Mouse (Mus musculus) left cerebral cortex, adult 9 months (tissue): ENCODE measurements around the gene Dcst2.

ENCODE experiments used
- DNase-seq, 2 experiments: peaks; one replicate each; pipeline ENCODE4 v3.0.0; 2022; ENCODE audit warnings: low spot score in 2 of 2

Gene Dcst2

GRCm38 (mm10) chr3:89360237-89360636 is 1.5 kb upstream of the Dcst2 start:
- DNase-seq, result no peak

- DNase-seq, result no peak
These were observed 2.9 kb downstream of the Dcst2 start for GRCm38 (mm10) chr3:89364631-89365030.

- DNase-seq, result no peak
These were observed 3.3 kb downstream of the Dcst2 start, which contains the start of gene Dcst1 for GRCm38 (mm10) chr3:89365153-89365485. Gene Dcst1, minus strand, starts transcription at chr3:89365253.

DNA sequence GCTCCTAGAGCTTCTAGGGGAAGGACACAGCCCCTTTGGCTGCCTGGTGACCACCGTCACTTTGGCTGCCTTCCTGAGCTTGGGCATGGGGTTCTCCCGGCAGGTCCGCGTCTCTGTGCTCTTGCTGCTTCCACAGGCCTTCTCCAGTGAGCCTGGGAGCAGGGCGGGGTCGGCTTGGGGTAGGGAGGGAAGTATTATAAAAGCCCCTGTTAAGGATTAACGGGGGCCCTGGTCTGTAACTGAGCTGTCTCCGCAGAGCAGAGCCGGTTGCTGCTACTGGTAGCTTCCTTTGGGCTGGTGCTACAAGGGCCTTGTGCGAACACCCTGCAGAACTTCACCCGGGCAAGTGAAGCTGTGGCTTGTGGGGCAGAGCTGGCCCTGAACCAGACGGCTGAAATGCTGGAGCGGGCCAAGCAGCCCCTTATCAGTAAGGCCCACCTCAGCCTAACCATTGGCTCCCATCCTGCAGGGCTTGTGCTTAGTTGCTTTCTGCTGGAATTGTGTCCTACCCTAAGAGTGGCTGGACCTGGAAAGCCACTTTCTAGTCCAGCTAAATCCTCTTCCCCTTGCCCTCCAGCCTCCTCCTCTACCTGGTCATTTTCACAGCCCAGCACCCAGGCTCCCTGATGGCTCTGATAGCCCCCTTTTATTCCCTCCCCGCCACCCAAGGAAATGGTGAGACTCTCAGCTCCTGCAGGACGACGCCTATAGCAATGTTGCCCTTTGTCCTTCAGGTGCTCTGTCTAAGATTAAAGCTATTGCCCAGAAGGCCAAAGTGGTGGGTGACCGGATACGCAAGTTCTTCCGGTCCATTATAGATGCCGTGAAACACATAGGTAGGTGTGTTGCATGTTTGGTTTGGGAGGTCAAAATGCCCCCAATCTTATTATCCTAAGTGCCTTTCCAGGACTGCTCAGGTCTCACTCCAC is 4.0 kb downstream of the Dcst2 start:
- no peak for DNase-seq

DNA sequence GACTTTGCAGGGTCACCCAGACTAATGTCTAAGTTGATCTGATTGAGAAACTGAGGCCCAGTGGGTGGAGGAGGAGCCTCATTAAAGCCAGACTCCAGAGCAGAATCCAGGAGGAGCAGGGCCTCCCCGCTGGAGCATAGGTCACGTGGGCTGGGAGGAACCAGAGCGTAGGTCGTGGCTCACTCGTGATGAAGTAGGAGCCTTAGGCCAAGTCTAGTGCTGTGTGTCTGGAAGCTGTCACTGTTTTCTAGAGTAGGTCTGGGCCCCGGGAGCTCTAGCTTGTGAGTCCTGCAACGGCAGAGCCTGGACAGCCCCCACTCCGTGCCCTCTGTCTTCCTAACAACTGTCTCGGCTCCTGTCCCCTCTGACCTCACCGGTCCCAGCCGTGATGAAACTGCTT is 5.6 kb downstream of the Dcst2 start:
- DNase-seq, result no peak

GRCm38 (mm10) chr3:89373581-89374231 is 11.9 kb downstream of the Dcst2 start:
- no peak for DNase-seq

GRCm38 (mm10) chr3:89377831-89378230 is 16.1 kb downstream of the Dcst2 start:
- no peak for DNase-seq

GRCm38 (mm10) chr3:89378394-89379067 is 16.8 kb downstream of the Dcst2 start:
- DNase-seq, result peak in 1 of 2 experiments; percentile 67

DNA sequence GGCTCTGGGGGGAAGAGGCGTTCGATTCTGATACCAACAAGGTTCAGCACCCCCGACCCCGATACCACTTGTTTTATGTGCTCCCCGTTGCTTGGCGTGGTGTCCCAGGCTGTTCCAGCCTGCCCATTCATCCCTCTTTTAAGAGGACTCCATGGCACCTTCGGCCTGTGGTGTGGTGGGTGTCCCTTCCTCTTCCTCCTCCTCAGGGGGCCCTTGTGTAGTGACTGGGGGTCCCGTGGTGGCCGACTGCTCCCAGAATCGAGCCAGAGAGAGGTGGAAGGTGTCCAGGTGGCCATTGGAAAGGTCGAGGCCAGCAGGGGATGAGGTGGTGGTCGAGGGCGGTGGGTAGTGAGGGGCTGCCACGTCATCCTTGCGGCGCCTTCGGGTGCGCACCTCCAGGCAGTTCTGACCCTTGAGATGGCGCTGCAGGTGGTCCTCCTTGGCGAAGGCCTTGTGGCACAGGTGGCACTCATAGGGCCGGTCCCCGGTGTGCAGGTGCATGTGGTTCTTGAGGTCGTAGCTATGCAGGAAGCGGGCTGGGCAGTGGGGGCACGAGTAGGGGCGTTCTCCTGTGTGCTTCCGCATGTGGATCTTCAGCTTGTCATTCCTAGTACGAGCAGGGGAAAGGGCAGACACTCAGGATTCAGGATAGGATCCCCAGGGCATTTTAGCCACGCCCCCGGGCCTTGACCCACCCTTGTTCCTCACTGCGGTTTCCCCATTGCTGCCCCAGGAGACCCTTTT is 17.8 kb downstream of the Dcst2 start:
- no peak for DNase-seq

DNA sequence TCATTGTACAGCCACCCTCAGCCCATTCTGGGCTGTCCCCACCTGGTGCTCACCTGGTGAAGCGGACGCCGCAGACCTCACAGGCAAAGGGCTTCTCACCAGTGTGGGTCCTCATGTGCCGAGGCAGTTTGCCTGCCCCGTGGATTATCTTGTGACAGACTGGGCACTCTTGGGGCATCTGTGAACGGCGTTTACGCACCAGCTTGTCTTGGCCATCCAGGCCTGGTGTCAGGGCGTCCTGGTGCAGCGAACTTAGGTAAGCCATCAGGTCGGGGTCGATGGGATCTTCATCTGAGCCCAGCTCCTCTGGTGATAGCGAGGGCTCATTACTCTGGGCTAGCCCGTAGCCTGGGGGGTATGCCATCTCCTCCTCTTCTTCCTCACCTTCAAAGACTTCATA is 18.5 kb downstream of the Dcst2 start:
- no peak for DNase-seq

- DNase-seq, result no peak
These were observed 18.9 kb downstream of the Dcst2 start for GRCm38 (mm10) chr3:89380711-89381110.

DNA sequence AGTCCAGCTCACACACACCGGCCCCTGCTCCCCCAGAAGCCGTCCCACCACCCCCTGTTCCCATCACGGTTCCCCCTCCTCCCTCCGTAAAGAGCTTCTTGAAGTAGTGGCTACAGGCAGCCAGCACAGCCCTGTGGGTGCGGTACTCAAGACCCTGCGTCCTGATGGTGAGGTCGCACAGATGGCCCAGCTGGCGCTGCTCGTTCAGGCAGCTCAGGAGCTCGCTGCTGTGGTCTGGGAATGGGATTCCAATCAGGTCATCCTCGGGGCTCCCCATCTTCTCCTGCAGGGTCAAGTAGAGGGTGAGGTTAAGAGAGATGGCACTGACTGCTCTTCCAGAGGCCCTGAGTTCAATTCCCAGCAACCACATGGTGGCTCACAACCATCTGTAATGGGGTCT is 19.5 kb downstream of the Dcst2 start:
- DNase-seq, result no peak

DNA sequence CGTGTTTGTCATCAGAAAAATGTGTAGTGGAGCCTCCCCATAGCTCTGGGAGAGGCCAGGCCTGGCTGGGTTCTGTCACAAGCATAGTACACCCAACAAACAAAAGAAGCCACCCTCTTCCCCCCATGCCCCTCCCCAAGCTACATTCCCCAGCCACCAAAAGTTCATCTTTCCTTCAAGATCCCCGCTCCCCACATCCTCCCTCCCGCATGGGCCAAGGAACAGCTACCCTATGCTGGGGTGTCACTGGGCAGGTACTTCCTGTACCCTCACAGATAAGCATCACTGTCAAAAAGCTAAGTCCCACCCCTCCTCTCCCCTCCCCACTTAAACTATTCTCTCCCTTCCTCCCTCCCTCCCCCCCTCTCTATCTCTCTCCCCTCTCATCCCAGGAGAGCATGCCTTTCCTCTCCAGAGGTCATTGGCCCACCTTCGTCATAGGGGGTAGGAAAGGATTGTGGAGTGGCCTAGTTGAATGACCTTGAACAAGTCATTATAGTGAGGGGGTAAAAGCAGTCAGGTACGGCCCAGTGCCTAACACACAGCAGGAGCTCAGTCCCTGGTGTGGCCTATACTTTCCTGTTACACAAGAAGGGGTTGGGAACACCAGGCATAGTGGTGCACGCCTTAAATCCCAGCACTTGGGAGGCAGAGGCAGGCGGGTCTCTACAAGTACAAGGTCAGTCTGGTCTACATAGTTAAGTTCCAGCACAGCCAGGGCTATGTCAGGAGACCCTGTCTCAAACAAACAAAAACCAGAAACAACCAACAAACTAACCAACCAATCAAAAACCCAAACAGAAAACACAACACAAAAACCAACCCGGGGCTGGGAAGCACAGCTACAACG is 20.5 kb downstream of the Dcst2 start:
- DNase-seq, result no peak

- no peak for DNase-seq
These were observed 21.2 kb downstream of the Dcst2 start for GRCm38 (mm10) chr3:89382950-89383349.

- no peak for DNase-seq
These were observed 22.0 kb downstream of the Dcst2 start for GRCm38 (mm10) chr3:89383651-89384255.

GRCm38 (mm10) chr3:89384331-89385076 is 22.7 kb downstream of the Dcst2 start:
- DNase-seq, result no peak

- no peak for DNase-seq
These were observed 23.7 kb downstream of the Dcst2 start for GRCm38 (mm10) chr3:89385451-89385850.

DNA sequence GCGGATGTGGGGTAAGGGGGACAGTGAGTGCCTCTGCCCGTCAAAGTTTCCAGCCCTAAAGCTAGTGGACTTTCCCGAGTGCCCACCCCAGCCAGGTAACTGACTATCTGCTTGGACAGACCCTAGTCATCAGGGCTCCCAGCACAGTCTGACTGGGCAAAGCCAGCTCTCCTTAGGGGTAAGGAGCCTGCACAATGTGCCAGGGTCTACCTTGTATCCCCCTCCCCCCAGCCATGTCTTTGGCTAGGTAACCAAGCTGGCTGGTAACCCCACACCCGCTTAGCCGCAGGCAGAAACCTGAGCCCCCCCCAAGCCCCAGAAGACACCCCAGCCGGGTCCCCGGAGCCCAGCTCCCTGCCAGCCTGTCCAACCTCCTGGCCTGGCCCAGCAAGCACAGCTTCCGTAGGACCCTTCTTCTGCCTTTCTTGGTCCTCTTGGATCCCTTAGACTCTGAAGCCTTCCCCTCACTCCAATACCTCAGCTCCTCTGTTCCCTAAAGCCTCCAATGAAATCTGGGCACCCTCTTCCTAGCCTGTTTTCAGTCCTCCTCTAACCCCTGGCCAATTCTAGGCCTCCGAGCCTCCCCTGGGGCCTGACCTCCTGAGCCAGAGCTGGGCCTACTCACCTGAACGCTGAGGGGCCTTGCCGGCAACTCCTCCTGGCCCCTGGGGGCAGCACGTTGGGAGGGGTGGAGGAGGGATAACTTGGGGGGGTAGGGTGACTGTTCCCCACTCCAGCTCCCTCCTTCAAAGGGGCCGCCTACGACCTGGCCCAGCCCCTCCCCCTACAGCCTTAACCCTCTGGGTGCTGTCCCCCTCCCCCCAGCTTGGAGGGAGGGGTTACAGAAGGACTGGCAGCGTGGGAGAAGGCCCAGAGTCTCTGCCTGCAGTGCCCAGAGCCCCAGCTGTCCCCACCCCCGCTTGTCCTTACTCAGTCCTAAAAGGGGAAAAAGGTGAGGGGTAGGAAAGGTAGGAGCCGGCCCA is 25.0 kb downstream of the Dcst2 start:
- no peak for DNase-seq

DNA sequence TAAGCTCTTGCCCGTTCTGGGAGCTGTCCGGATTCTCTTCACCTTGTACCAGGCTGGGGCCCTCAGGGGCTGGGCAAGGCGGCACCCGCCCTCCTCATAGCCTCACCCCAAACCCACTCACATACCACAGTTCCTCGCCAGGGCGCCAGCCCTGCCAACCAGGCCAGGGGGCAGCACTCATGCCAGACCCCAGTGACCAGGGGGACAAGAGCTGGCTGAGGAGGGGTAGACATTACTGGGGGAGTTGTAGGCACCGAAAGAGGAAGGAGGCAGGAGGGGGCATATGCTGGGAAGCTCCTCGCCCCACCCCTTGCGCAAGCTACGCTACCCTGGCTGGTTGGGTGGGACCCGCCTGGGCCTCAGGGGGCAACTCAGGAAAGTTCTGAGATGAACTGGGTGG is 25.9 kb downstream of the Dcst2 start:
- no peak for DNase-seq
